Mouse (Mus musculus): ENCODE results near the gene Gstz1. TPM values are rescaled to one million over a fixed set of nuclear protein-coding genes. Genes with fewer than 3 reads are reported as not detected.
"Not testable (repeated sequence)": the region's sequence is repeated elsewhere in the genome, so short reads cannot be mapped to it uniquely, and the experiment has no call there.

Gene Gstz1
- total RNA-seq, 1 experiment from 2014 or later: 29.0 TPM

- not testable (repeated sequence) for ATAC-seq (replicated peaks in 1 of 2; ENCODE audit: insufficient read depth in 1 of 2, low FRiP score in 2 of 2, low TSS enrichment in 1 of 2, low read depth in 1 of 2, poor library complexity in 2 of 2, severe bottlenecking in 2 of 2)
Measured at GRCm38 (mm10) chr12:87205789-87206188, 58.8 kb downstream of the Gstz1 start.

GRCm38 (mm10) chr12:87212844-87213606 lies 66.1 kb downstream of the Gstz1 start:
- no peak for ATAC-seq (replicated peaks in 1 of 2; ENCODE audit: insufficient read depth in 1 of 2, low FRiP score in 2 of 2, low TSS enrichment in 1 of 2, low read depth in 1 of 2, poor library complexity in 2 of 2, severe bottlenecking in 2 of 2)

Other genes with a start within 250 kb of the Gstz1 start
- gene Cipc, start 200.1 kb upstream of the Gstz1 start, total RNA-seq (2017): 17.6 and 24.0 TPM in 2 replicates
- not detected in 2 replicates for gene Zdhhc22, start 156.7 kb upstream of the Gstz1 start, total RNA-seq (2017)
- not detected in 2 replicates for gene Tmem63c, start 125.8 kb upstream of the Gstz1 start, total RNA-seq (2017)
- 2.3 TPM in 1 of 2 replicates, not detected in the other for gene Ngb, start 44.6 kb upstream of the Gstz1 start, total RNA-seq (2017)
- gene Pomt2, start 803 bp downstream of the Gstz1 start, total RNA-seq (2017): 7.5 and 10.9 TPM in 2 replicates
- gene Samd15, start 52.6 kb downstream of the Gstz1 start, total RNA-seq (2017): 0.50 and 3.6 TPM in 2 replicates
- gene Tmed8, start 53.3 kb downstream of the Gstz1 start, total RNA-seq (2017): 11.7 and 12.4 TPM in 2 replicates
- 3.5 TPM in 1 of 2 replicates, not detected in the other for gene Noxred1, start 91.6 kb downstream of the Gstz1 start, total RNA-seq (2017)
- 28.5 and 35.4 TPM in 2 replicates for gene Vipas39, start 119.1 kb downstream of the Gstz1 start, total RNA-seq (2017)
- gene Ahsa1, start 119.3 kb downstream of the Gstz1 start, total RNA-seq (2017): 201 and 244 TPM in 2 replicates
- gene Ism2, start 152.5 kb downstream of the Gstz1 start, total RNA-seq (2017): 1.2 TPM in 1 of 2 replicates, not detected in the other
- gene Sptlc2, start 241.2 kb downstream of the Gstz1 start, total RNA-seq (2017): 76.4 and 77.0 TPM in 2 replicates

All from hematopoietic stem cell, adult 5-6 weeks (primary cell).